Mouse (Mus musculus) heart, embryonic 13.5 days (tissue): ENCODE results near the gene Sipa1l3. TPM values are rescaled to one million over a fixed set of nuclear protein-coding genes. Genes with fewer than 3 reads are reported as not detected.

Experiments
- ATAC-seq: fragments of 200-750 bp; cut with Nextera tagmentation; 2 replicates; pipeline ENCODE4 v1.8.0; 2017; ENCODE audit warnings: moderate TSS enrichment; ENCODE audit not compliant: insufficient number of reproducible peaks, low FRiP score, low TSS enrichment; ENCODE audit errors: extremely low read depth
- H3K27ac ChIP-seq: fragments of 300-500 bp; sonication (generic); replicated peaks from 2 replicates; pipeline ENCODE4 v1.5.1; 2015; ENCODE audit warnings: moderate library complexity, mild to moderate bottlenecking, inconsistent platforms
- H3K27me3 ChIP-seq: fragments of 300-500 bp; sonication (generic); replicated peaks from 2 replicates; pipeline ENCODE4 v1.6.1; 2015; ENCODE audit warnings: mild to moderate bottlenecking, inconsistent platforms
- H3K36me3 ChIP-seq: fragments of 300-500 bp; sonication (generic); 2 replicates; pipeline ENCODE4 v1.6.1; 2015; ENCODE audit warnings: mild to moderate bottlenecking, inconsistent platforms
- H3K4me1 ChIP-seq: fragments of 300-500 bp; sonication (generic); 2 replicates; pipeline ENCODE4 v1.6.1; 2015; ENCODE audit warnings: inconsistent platforms
- H3K4me2 ChIP-seq: fragments of 300-500 bp; sonication (generic); 2 replicates; pipeline ENCODE4 v1.6.1; 2015; ENCODE audit warnings: inconsistent platforms, mild to moderate bottlenecking, moderate library complexity
- H3K4me3 ChIP-seq: fragments of 300-500 bp; sonication (generic); 2 replicates; pipeline ENCODE4 v1.5.1; 2015; ENCODE audit warnings: moderate library complexity, mild to moderate bottlenecking, inconsistent platforms
- H3K9ac ChIP-seq: fragments of 300-500 bp; sonication (generic); 2 replicates; pipeline ENCODE4 v1.6.1; 2015; ENCODE audit warnings: inconsistent platforms, mild to moderate bottlenecking, moderate library complexity
- H3K9me3 ChIP-seq: fragments of 300-500 bp; sonication (generic); 2 replicates; pipeline ENCODE4 v1.6.1; 2016; ENCODE audit warnings: inconsistent platforms
- WGBS: fragments of 180-500 bp; shearing (Covaris S2); methylation state at CpG from one replicate; pipeline ENCODE4 v1.1.7; 2015; ENCODE audit warnings: mixed read lengths; 5-methylcytosine and 5-hydroxymethylcytosine counted together
- polyA plus RNA-seq: library from polyadenylated mRNA; unstranded; fragments of >200 nt; fragmentation: Nextera tagmentation; extraction: Ambion mirVana; gene quantifications from 2 replicates; pipeline ENCODE4 v1.2.1, GENCODE M21; 2015

The Sipa1l3 gene
- polyA plus RNA-seq, 1 experiment from 2014 or later = 4.1 TPM

GRCm38 (mm10) chr7:29309221-29309721, 209.2 kb downstream of the Sipa1l3 start:
- peaks cover 76% of the 10 kb centered on the region for H3K27me3 ChIP-seq
- H3K9ac ChIP-seq = peak overlapping the region; percentile 79
- H3K27ac ChIP-seq = no peak overlapping the region
- H3K4me3 ChIP-seq = peak overlapping the region; percentile 57
- under 1% methylated on average over 36 of the region's 36 CpGs for WGBS
- H3K4me1 ChIP-seq = peaks cover 38% of the 10 kb centered on the region
- H3K36me3 ChIP-seq = no peaks in the 10 kb centered on the region
- peak overlapping the region; percentile 98 for H3K4me2 ChIP-seq
- no peaks in the 10 kb centered on the region for H3K9me3 ChIP-seq
- no peak for ATAC-seq

- 1% methylated on average over 42 of the region's 42 CpGs for WGBS
- H3K9ac ChIP-seq = peak overlapping the region; percentile 74
- peak overlapping the region; percentile 98 for H3K4me2 ChIP-seq
- peaks cover 42% of the 10 kb centered on the region for H3K4me1 ChIP-seq
- no peak overlapping the region for H3K27ac ChIP-seq
- H3K9me3 ChIP-seq = no peaks in the 10 kb centered on the region
- peak overlapping the region; percentile 67 for H3K4me3 ChIP-seq
- H3K27me3 ChIP-seq = peaks cover 89% of the 10 kb centered on the region
- ATAC-seq = peak; percentile 69
- H3K36me3 ChIP-seq = no peaks in the 10 kb centered on the region
Measured at GRCm38 (mm10) chr7:29307350-29308104, 210.9 kb downstream of the Sipa1l3 start.

GRCm38 (mm10) chr7:29306619-29307018, 211.8 kb downstream of the Sipa1l3 start:
- no peak overlapping the region for H3K4me2 ChIP-seq
- no peaks in the 10 kb centered on the region for H3K9me3 ChIP-seq
- no peaks in the 10 kb centered on the region for H3K36me3 ChIP-seq
- 26% methylated on average over 7 of the region's 7 CpGs for WGBS
- no peak for ATAC-seq
- no peak overlapping the region for H3K27ac ChIP-seq
- no peak overlapping the region for H3K4me3 ChIP-seq
- H3K27me3 ChIP-seq = peaks cover 92% of the 10 kb centered on the region
- peaks cover 42% of the 10 kb centered on the region for H3K4me1 ChIP-seq
- H3K9ac ChIP-seq = no peak overlapping the region

- Histone ChIP-seq H3K4me3 (no peak overlapping the region), H3K36me3 (no peaks in the 10 kb centered on the region), H3K9ac (no peak overlapping the region), H3K27ac (no peak overlapping the region), H3K9me3 (no peaks in the 10 kb centered on the region), H3K4me2 (no peak overlapping the region), H3K4me1 (peaks cover 42% of the 10 kb centered on the region), H3K27me3 (peaks cover 89% of the 10 kb centered on the region)
- whole genome bisulfite sequencing = 45% methylated on average over 7 of the region's 7 CpGs
- ATAC-seq = no peak
Measured at GRCm38 (mm10) chr7:29306108-29306507, 212.3 kb downstream of the Sipa1l3 start.

GRCm38 (mm10) chr7:29305263-29305988, 213.0 kb downstream of the Sipa1l3 start:
- Histone ChIP-seq H3K9me3 (no peaks in the 10 kb centered on the region), H3K9ac (peak overlapping the region; percentile 78), H3K4me1 (peaks cover 42% of the 10 kb centered on the region), H3K27me3 (peaks cover 82% of the 10 kb centered on the region), H3K4me3 (peak overlapping the region; percentile 62), H3K4me2 (peak overlapping the region; percentile 96), H3K27ac (no peak overlapping the region), H3K36me3 (no peaks in the 10 kb centered on the region)
- WGBS = 26% methylated on average over 9 of the region's 9 CpGs
- no peak for ATAC-seq

GRCm38 (mm10) chr7:29304463-29305262, 213.8 kb downstream of the Sipa1l3 start:
- under 1% methylated on average over 48 of the region's 48 CpGs for WGBS
- Histone ChIP-seq H3K4me2 (peak overlapping the region; percentile 96), H3K4me3 (peak overlapping the region; percentile 62), H3K9me3 (no peaks in the 10 kb centered on the region), H3K27me3 (peaks cover 75% of the 10 kb centered on the region), H3K4me1 (peaks cover 40% of the 10 kb centered on the region), H3K27ac (no peak overlapping the region), H3K9ac (peak overlapping the region; percentile 78), H3K36me3 (no peaks in the 10 kb centered on the region)
- ATAC-seq = no peak

GRCm38 (mm10) chr7:29303738-29304462, 214.5 kb downstream of the Sipa1l3 start, which contains the start of gene Dpf1:
Gene Dpf1 (plus strand): TSS chr7:29303951.
- Histone ChIP-seq H3K27me3 (peaks cover 73% of the 10 kb centered on the region), H3K36me3 (no peaks in the 10 kb centered on the region), H3K9me3 (no peaks in the 10 kb centered on the region), H3K4me1 (peaks cover 33% of the 10 kb centered on the region), H3K9ac (peak within 1 kb of the TSS; percentile 78), H3K4me3 (peak within 1 kb of the TSS; percentile 62), H3K4me2 (peak within 1 kb of the TSS; percentile 96), H3K27ac (no peak within 1 kb of the TSS)
- WGBS = under 1% methylated on average over 66 of the region's 67 CpGs
- ATAC-seq = peak; percentile 52

- Histone ChIP-seq H3K4me2 (no peak overlapping the region), H3K9ac (no peak overlapping the region), H3K4me1 (peaks cover 24% of the 10 kb centered on the region), H3K36me3 (no peaks in the 10 kb centered on the region), H3K9me3 (no peaks in the 10 kb centered on the region), H3K27me3 (peaks cover 70% of the 10 kb centered on the region), H3K4me3 (no peak overlapping the region), H3K27ac (no peak overlapping the region)
- 53% methylated on average over 7 of the region's 7 CpGs for WGBS
- ATAC-seq = no peak
Measured at GRCm38 (mm10) chr7:29302641-29303040, 215.8 kb downstream of the Sipa1l3 start.

GRCm38 (mm10) chr7:29301127-29301566, 217.3 kb downstream of the Sipa1l3 start:
- no peak overlapping the region for H3K4me3 ChIP-seq
- no peaks in the 10 kb centered on the region for H3K9me3 ChIP-seq
- no peak overlapping the region for H3K27ac ChIP-seq
- ATAC-seq = no peak
- peaks cover 14% of the 10 kb centered on the region for H3K4me1 ChIP-seq
- no peak overlapping the region for H3K9ac ChIP-seq
- H3K27me3 ChIP-seq = peaks cover 63% of the 10 kb centered on the region
- 1% methylated on average over 7 of the region's 7 CpGs for WGBS
- H3K4me2 ChIP-seq = peak overlapping the region; percentile 12
- H3K36me3 ChIP-seq = no peaks in the 10 kb centered on the region

GRCm38 (mm10) chr7:29296998-29297397, 221.4 kb downstream of the Sipa1l3 start:
- no peak overlapping the region for H3K4me3 ChIP-seq
- no peaks in the 10 kb centered on the region for H3K9me3 ChIP-seq
- 10% methylated on average over 10 of the region's 10 CpGs for WGBS
- no peak overlapping the region for H3K27ac ChIP-seq
- no peak for ATAC-seq
- H3K36me3 ChIP-seq = no peaks in the 10 kb centered on the region
- peak overlapping the region; percentile 40; the same call in 1 of the 2 replicates for H3K4me2 ChIP-seq
- H3K4me1 ChIP-seq = peaks cover 15% of the 10 kb centered on the region
- H3K9ac ChIP-seq = no peak overlapping the region
- H3K27me3 ChIP-seq = peaks cover 41% of the 10 kb centered on the region
